Mouse (Mus musculus): Measurements from ENCODE around the gene Pcna. TPM values are rescaled to one million over a fixed set of nuclear protein-coding genes. Genes with fewer than 3 reads are reported as not detected.

Pcna gene
- polyA plus RNA-seq, 1 experiment from 2014 or later = 410 TPM

GRCm38 (mm10) chr2:132205549-132205948 lies 47.6 kb downstream of the Pcna start:
- no peak overlapping the region for H3K4me3 ChIP-seq (ENCODE audit: low read depth, low read length)
- WGBS = 83% methylated on average over 4 of the region's 4 CpGs
- no peaks in the 10 kb centered on the region for H3K9me3 ChIP-seq (ENCODE audit: control insufficient read depth, low read length)
- H3K36me3 ChIP-seq (ENCODE audit: control insufficient read depth, insufficient read depth, low read length) = no peaks in the 10 kb centered on the region
- no peak for ATAC-seq (ENCODE audit: insufficient number of reproducible peaks, low FRiP score, low TSS enrichment, low read depth)
- no peaks in the 10 kb centered on the region for H3K4me1 ChIP-seq (ENCODE audit: control insufficient read depth, insufficient read depth, low read length)
- H3K27ac ChIP-seq (replicated peaks; ENCODE audit: low read depth, low read length) = no peak overlapping the region
- no peaks in the 10 kb centered on the region for H3K27me3 ChIP-seq (ENCODE audit: control insufficient read depth, insufficient read depth, low read length)
- no peak overlapping the region for H3K4me2 ChIP-seq (ENCODE audit: low read depth, severe bottlenecking)
- DNase-seq (ENCODE audit: low spot score) = no peak
- H3K9ac ChIP-seq (ENCODE audit: low read length) = no peak overlapping the region

- Histone ChIP-seq H3K27ac (replicated peaks; ENCODE audit: low read depth, low read length) (no peak overlapping the region), H3K4me3 (ENCODE audit: low read depth, low read length) (no peak overlapping the region), H3K36me3 (ENCODE audit: control insufficient read depth, insufficient read depth, low read length) (no peaks in the 10 kb centered on the region), H3K27me3 (ENCODE audit: control insufficient read depth, insufficient read depth, low read length) (no peaks in the 10 kb centered on the region), H3K4me1 (ENCODE audit: control insufficient read depth, insufficient read depth, low read length) (no peaks in the 10 kb centered on the region), H3K9ac (ENCODE audit: low read length) (no peak overlapping the region), H3K4me2 (ENCODE audit: low read depth, severe bottlenecking) (no peak overlapping the region), H3K9me3 (ENCODE audit: control insufficient read depth, low read length) (no peaks in the 10 kb centered on the region)
- WGBS = 72% methylated on average over 3 of the region's 3 CpGs
- no peak for DNase-seq (ENCODE audit: low spot score)
- ATAC-seq (ENCODE audit: insufficient number of reproducible peaks, low FRiP score, low TSS enrichment, low read depth) = no peak
These were observed 49.3 kb downstream of the Pcna start for GRCm38 (mm10) chr2:132203773-132204172.

- WGBS = 85% methylated on average over 3 of the region's 3 CpGs
- no peak overlapping the region for H3K4me2 ChIP-seq (ENCODE audit: low read depth, severe bottlenecking)
- DNase-seq (ENCODE audit: low spot score) = no peak
- H3K36me3 ChIP-seq (ENCODE audit: control insufficient read depth, insufficient read depth, low read length) = no peaks in the 10 kb centered on the region
- H3K27ac ChIP-seq (replicated peaks; ENCODE audit: low read depth, low read length) = no peak overlapping the region
- ATAC-seq (ENCODE audit: insufficient number of reproducible peaks, low FRiP score, low TSS enrichment, low read depth) = no peak
- H3K4me3 ChIP-seq (ENCODE audit: low read depth, low read length) = no peak overlapping the region
- H3K9me3 ChIP-seq (ENCODE audit: control insufficient read depth, low read length) = no peaks in the 10 kb centered on the region
- H3K9ac ChIP-seq (ENCODE audit: low read length) = no peak overlapping the region
- H3K27me3 ChIP-seq (ENCODE audit: control insufficient read depth, insufficient read depth, low read length) = no peaks in the 10 kb centered on the region
- H3K4me1 ChIP-seq (ENCODE audit: control insufficient read depth, insufficient read depth, low read length) = no peaks in the 10 kb centered on the region
These were observed 49.9 kb downstream of the Pcna start for GRCm38 (mm10) chr2:132203186-132203585.

Other genes with a start within 250 kb of the Pcna start
- 6.9 and 8.5 TPM in 2 replicates for gene Rassf2, start 223.1 kb downstream of the Pcna start, polyA plus RNA-seq (2014; fragmentation: Nextera tagmentation; extraction: Ambion mirVana)
- gene Slc23a2, start 108.2 kb downstream of the Pcna start, polyA plus RNA-seq (2014; fragmentation: Nextera tagmentation; extraction: Ambion mirVana) = 9.7 and 12.0 TPM in 2 replicates
- gene Tmem230, start 5.5 kb downstream of the Pcna start, polyA plus RNA-seq (2014; fragmentation: Nextera tagmentation; extraction: Ambion mirVana) = 49.0 and 54.2 TPM in 2 replicates
- 27.3 and 27.4 TPM in 2 replicates for gene Cds2, start 9.8 kb upstream of the Pcna start, polyA plus RNA-seq (2014; fragmentation: Nextera tagmentation; extraction: Ambion mirVana)
- 2.0 and 2.7 TPM in 2 replicates for gene Prokr2, start 132.1 kb upstream of the Pcna start, polyA plus RNA-seq (2014; fragmentation: Nextera tagmentation; extraction: Ambion mirVana)

Measured in limb, embryonic 11.5 days (tissue).